Mouse (Mus musculus): ENCODE data around the gene Ly6g5c.
"Not testable (repeated sequence)": the region's sequence is repeated elsewhere in the genome, so short reads cannot be mapped to it uniquely, and the experiment has no call there.

Ly6g5c gene

DNA sequence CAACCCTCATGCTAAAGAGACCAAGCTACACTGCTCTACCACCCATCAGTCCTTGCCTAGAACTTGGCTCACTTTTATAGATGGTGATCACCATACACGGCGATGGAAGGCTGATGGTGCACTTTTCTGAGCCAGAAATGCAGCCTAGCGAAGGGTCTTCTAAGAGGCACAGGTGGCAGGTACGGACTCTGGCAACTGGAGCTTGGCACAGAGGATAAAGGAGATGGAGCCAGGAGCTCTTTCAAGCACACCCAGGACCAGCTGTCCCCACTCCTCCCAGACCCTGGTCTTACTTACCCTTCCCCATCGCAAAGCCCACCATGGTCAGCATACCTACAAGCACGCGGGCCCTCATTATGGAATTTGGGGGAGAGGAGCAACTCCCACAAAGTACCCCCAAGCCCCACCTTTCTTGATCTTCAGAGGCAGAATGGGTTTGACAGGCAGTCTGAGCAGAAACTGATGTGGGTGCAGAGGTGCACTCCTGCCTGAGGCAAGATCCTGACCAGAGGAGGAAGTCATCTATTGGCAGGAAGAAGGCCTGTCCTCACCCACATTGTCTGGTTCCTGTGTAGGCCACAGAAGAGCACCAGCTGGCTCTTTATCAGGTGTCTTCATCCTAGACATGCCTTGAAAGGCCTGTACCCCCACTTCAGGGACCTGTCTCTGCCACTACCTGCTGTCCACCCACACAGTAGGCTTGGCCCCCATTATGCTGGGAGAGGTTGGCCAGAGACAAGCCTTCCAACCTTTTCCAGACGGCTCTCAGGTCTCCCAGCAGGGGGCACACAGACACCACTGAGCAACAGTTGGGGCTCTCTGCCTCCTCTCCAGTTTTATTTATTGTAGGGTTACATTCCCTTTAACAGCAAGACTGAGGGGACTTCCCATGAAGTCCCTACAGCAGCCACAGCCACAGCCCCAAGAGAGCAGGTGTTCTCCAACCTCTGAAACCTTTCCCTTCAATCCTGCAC lies 7.3 kb downstream of the Ly6g5c start, which contains the start of gene Ly6g5b:
Ly6g5b (minus strand) TSS at position 383 of the 974 bp plus-strand sequence.
- peak; percentile 68 to 70 for DNase-seq

DNA sequence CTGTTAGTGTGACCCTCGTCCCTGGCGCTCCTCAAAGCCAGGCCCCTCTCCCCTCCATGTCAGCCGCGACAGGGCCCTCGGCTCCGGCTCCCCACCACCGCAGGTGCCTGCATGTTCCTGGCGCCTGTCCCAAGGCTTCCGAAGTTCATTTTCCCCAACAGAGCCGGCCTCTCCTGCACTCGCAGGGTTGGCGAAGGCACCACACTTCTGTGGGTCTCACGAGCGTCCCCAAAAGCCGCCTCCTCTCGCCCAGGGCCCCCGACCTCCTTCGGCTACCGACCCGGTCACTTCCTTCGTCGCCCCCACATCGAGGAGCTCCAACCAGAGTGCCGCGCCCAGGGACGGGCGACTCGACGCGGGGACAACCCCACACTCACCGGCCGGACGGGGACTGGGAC lies 12.7 kb downstream of the Ly6g5c start:
- DNase-seq = peak; percentile 72 to 80

DNA sequence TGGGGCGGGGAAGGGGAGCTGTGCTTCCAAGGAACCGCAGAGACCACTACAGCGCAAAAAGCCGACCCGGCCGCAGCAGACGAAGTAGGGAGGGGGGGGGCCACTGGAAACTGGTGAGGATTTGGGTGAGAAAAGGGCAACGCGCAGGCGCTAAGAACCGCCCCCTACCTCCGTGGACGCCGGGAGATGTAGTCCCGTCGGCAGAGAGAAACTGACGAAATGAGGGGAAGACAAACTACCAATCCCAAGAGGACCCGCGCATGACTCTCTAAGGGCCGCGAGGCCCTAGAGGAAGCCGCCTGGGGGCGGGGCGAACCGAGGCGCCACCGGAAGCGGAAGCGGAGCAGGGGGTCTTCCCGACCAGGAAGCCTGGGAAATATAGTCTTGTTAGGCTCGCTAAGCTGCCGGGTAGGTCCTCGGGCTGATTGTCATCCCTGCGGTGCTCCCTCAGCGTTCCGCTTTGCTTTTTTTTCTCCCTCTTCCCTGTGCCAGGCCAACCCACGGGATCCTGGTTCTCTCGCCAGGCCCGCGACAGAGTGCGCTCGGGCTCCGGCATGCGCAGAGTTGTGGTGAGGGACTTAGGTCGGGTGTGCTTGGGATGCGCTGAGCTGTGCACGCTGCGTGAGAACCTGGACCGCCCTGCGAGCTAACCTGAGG lies 13.2 kb downstream of the Ly6g5c start, which contains the start of gene Gpank1:
Gpank1 (plus strand) TSS at position 313 of the 657 bp plus-strand sequence.
- peak; percentile 99 to 100 for DNase-seq

DNA sequence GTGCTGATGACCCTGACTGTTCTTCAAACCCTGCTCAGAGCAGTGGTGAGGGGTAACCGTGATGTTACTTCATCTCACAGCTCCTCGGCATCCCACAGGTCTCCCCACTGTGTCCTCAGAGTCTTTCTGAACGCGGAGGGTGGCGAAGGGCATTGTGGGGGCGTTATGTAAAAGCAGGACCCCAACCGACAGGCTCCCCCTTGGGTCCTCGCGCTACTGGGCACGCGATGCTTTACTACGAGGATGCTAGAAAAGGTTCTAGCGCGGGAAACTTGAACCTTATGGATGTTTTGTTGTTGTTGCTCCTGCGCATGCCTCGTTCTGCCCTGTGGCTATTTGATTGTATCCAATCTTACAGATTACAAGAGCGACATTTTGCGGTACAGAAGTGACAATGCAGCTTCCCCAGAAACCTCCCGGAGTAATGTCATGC lies 13.8 kb downstream of the Ly6g5c start, which contains the start of gene Csnk2b:
Csnk2b (minus strand) TSS at position 183 of the 433 bp plus-strand sequence.
- DNase-seq = peak; percentile 85

DNA sequence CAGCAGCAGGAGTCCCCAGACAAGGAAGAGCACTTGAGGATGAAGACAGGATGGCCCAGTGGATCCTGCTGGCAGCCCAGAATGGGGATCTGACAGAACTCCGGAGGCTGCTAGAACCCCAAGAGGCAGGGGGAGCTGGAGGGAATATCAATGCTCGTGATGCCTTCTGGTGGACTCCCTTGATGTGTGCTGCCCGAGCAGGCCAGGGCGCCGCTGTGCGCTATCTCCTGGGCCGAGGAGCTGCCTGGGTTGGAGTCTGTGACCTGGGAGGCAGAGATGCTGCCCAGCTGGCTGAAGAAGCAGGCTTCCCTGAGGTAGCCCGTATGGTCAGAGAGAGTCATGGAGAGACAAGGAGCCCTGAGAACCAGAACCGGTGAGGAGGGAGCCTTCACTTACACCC lies 15.2 kb downstream of the Ly6g5c start:
- not testable (repeated sequence) for DNase-seq

DNA sequence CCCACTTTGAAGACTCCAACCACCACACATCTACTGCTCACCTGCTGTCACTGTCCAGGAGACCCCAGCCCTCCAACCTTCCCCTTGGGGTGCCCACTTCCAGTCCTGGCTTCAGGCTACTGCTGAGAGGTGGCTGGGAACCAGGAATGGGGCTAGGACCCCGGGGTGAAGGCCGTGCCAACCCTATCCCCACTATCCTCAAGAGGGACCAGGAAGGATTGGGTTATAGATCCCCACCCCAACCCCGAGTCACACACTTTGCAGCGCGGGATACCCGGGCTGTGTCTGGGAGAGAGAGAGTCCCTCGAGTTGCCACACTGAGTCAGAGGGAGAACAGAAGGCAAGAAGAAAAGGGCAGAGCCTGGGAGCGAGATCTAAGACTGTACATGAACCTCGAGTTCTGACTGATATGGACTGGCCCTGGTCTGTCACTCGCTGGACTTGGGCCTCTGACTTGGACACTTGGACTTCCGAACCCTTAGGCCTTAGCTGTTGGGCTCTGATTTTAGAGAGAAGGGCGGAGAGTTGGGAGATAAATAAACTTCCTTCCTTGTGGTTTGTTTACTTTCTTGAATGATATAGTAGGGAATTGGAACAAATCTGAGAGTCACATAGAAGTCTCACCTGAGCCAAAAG lies 16.3 kb downstream of the Ly6g5c start:
- DNase-seq = not testable (repeated sequence)

DNA sequence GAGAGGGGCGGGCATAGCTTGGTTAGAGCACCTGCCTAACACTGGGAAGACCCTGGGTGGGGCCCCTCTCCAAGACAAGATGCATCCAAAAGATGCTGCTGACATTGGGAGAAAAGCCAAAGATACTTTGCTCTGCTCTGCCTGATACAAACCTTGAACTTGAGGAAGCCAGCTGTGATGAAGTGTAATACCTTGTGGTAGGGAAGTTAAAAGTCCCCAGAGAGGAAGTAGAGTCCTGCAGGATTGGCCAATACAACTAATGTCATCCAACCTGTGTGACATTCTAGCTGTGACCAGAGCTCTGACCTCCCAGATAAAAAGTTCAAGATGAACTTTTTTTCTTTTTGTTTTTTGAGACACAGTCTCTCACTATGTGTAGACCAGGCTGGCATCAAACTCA lies 17.0 kb downstream of the Ly6g5c start:
- DNase-seq = no peak

DNA sequence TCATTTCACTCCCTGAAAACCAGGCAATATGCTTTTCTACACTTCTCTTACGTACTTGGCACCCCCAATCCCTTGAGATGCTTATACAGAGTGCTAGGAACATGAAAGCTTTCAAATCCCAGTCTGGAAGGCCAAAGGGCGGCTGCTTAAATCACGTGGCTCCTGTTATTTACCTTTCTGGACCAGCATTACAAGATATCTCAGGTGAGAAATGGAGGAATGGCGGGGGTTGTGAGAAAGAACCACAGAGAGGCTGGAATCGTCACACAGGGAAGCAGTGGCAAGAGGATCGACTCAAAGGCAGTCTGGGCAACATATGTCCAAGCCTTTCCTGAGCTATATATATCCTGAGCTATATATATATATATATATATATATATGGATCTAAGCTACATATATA lies 17.5 kb downstream of the Ly6g5c start:
- no peak for DNase-seq

DNA sequence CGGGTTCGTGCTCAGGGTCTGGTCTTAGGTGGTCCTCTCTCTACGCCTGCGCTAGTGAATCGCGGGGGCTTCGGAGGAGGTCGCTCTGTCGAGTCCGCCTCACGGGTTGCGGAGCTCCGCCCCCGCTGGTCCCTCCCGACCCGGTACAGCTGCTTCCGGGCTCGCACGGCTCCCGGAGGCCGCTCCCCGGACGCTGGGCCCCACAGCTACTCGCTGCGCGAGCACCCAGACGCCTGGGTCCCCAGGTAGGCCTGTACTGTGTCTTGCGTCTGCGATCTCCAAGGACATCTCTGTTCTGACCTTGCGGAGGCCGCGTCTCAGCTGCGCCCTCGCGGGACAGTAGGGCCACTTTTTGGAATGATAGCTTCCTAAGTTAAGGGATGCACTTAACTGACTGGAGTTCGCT lies 18.1 kb downstream of the Ly6g5c start, which contains the start of gene D17H6S53E:
D17H6S53E (plus strand) TSS at position 168 of the 406 bp plus-strand sequence.
- peak; percentile 82 to 84 for DNase-seq

DNA sequence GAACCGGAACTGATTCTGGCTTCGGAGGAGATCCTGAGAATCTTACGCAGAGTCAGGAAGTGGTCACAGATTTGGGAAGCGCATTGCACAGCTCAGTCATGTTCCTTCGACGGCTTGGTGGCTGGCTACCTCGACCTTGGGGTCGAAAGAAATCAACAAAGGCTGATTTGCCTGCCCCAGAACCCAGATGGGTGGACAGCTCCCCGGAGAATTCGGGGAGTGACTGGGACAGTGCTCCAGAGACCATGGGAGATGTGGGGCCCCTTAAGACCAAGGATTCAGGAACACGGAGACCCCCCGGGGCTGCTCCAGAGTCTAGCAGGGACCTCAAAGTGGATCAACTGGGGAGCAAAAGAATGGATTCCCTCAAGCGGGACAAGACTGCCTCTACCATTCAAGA lies 18.9 kb downstream of the Ly6g5c start:
- DNase-seq = no peak

DNA sequence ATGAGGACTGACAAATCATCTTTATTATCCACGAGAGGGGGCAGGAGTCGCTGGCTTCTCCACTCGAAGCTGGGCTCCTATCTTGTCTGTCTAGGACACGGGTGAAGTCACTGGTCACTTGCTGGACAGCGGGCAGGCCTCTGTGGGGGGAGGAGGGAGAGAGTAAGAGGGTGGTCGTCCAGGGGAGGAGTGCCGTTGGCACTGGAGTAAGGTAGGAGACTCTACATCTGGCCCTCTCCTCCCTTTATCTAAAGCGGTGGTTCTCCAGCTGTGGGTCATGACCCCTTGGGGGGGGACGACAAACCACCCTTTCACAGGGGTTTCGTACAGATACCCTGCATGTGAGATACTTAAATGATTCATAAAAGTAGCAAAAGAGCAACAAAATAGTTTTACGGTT lies 20.9 kb downstream of the Ly6g5c start:
- DNase-seq = no peak

DNA sequence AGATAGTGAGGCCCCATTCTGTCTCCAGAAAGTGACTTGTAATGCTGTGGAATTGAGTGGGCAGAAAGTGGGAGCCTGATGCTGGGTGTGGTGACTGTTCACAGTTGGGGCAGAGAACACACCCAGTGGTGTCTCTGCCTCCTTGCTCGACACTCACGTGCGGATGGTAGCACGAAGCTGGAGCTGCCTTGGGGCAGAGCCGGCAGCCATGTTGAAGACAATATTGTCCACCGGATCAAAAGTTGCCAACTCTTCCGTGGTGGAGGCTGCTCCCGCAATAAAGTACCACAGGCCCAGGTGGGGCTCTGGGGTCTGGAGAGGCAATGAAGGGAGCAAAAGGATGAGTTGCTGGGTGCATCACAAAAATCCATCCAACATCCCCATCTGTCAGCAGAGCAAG lies 23.0 kb downstream of the Ly6g5c start:
- no peak for DNase-seq

DNA sequence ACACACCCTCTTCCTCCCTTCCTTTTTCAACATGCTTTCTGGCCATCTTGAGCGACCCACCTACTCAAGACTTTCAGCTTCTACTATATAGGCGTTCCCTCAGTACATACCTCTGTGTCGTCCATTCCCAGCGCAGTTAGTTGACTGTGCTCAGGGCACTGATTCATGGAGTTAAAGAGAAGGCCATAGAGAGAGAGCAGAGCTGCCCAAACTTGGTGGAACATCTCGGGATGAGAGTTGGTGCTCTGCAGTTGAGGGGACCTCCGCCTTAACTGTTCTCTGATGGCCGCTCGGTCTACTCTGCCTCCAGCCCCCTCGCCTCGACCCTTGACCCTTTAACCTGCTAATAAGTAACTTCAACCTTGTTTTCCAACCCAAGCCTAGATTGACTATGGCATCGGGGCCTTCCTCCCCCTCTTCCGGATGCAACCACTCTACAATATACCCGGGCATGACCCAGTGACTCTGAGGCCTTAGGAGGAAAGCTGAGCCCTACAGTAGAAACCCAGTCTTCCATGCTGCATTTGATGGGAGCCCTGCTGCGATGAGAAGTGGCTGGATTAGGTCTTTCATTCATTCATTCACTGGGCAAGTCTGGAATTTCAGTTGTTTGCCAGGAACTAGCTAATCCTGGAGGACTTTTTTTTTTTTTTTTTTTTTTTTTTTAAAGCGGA lies 23.6 kb downstream of the Ly6g5c start, which contains the start of gene Apom:
Apom (minus strand) TSS at position 551 of the 674 bp plus-strand sequence.
- no peak for DNase-seq

DNA sequence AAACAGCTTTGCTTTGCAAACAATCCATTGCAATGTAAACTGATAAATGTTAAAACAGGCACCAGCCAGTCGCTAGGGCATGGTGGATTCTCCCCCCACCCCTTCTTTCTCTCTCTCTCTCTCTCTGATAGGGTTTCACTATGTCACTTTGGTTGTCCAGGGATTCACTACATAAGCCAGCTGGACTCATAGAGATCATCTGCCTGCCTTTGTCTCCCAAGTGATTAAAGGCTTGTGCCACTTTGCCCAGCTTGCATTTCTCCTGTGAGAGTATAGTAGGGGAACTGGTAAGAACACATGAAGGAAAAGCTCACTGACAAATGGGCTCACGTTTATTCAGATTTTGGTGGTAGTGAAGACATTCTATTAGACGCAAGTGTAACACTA lies 24.1 kb downstream of the Ly6g5c start:
- no peak for DNase-seq

DNA sequence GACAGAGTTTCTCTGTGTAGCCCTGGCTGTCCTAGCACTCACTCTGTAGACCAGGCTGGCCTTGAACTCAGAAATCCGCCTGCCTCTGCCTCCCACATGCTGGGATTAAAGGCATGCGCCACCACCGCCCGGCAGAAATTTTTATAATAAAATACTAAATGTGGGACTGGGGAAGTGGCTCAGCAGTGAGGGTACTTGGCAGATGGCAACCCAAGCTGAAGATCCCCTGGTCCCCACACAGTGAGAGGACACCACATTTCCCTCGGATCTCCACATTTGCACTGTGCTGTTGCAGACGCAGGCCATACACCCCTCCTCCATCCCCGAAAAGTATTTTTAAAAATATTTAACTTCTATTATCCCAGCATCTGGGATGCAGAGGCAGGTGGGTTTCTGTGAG lies 25.4 kb downstream of the Ly6g5c start:
- no peak for DNase-seq

DNA sequence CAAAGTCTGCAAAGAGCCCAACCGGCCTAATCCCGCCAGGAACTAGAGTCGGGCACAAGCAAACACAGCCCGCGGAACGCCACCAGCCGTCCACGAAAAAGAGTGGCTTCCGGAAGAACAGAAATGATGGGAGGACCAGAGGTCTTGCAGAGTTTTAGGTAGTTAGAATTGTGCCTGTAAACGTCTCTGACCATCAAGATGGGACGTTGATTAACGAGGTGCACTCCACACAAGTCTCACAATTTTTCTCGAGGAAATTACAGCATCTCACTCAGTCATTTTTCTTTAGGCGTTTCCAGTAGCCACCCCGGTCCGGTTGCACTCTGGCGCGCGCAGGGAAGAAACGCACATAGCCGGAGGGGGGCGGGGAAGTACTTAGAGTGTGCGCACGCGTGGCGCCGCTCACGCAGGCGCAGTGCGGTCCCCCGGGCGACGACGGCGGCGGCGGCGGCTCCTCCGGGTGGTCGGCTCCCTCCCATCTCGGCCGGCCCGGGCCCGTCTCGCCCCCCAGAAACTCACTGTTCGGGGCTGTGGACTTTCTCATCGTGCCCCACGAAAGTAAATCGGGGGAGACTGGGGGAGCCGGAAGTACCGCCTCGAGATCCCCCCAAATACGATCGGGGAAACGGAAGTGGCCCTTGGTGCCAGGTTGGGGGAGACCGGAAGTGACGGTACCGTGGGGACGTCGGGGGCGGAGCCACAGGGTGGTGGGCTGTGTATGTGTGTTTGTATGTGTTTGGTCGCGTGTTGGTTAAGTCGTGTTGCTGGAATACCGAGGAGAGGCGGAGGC lies 26.9 kb downstream of the Ly6g5c start, which contains the start of gene Bag6:
Bag6 (plus strand) TSS at position 378 of the 790 bp plus-strand sequence.
- peak; percentile 98 to 99 for DNase-seq

DNA sequence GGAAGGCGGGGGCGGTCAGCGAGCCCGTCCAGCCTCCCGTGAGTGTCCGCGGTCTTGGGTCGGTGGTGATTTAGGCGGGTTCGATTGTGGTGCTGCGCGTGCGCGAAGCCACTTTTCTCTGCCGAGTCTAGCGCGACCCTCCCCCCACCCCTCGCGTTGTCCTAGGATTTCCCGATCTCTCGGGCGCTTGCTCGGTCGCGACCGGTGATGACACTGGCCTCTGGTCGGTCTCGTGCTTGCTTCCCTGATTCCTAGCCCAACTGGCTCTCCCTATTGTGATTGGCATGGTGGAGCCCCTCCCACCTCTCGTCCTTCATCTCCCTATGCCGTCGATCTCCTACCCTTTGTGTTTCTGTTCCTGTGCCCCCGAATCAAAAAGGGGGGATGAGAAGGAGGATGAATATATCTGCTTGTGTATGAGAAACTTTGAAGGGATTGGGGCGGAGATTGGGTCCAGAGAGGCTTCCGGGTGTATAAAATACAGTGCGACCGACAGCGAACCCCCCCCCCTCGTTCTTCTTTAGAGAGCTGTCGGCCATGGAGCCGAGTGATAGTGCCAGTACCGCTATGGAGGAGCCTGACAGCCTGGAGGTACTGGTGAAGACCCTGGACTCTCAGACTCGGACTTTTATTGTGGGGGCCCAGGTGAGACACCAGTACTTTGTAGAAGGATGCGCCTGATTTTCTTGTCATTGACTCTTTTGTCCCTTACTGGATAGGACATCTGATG lies 27.7 kb downstream of the Ly6g5c start:
- no peak for DNase-seq

DNA sequence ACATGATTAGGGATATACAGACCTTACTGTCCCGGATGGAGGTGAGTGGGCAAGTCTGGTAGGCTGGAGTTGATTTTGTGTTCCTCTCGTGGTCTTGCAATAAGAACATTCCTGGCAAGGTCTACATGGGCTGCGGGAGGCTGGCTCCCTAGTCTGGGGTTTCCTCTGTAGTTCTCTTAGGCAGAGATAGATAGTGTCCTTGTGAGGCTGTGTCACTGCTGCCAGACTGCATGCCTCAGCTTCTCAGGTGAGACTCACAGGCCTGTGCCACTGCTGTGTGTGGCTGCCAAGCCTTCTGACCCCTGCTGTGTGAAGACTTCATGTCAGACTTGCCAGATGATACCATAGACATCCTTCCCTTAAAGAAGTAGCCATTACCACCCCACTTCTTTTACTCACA lies 31.2 kb downstream of the Ly6g5c start:
- DNase-seq = no peak

DNA sequence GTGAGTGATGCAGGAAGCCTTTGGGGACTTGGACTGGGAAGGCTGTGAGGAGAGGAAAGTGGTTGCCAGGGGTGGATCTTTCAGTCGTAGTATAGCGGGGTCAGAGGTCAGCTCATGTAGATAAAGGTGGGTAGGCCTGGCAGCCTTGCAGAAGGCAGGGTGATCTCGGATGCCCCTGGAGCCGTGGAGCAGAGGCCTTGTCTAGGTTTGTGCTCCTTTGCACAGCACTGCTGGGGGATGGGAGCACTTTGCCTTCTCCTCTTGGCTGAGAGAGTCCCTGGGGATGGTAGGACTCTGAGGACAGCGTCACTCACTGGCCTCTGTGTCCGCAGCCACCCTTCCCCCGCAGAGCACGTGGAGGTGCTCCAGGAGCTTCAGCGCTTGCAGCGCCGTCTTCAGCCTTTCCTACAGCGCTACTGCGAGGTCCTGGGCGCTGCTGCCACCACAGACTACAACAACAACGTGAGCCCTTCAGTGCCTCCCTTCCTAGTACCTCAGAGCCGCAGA lies 32.5 kb downstream of the Ly6g5c start:
- DNase-seq = no peak

DNA sequence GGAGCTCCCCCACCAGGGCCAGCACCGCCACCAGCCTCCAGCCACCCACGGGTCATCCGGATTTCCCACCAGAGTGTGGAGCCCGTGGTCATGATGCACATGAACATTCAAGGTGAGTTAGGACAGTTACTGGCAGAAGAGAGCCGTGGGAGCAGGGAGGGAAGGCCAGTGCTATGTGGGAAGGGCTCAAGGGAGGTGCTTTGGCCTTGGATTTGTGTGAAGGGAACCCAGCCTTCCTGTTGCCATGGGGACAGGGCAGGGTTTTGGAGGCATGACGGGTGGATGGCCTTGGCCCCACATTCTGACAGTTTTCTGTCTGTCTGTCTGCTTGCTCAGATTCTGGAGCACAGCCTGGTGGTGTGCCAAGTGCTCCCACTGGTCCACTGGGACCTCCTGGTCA lies 33.9 kb downstream of the Ly6g5c start:
- DNase-seq = no peak
